Mouse (Mus musculus) liver, embryonic 14.5 days (tissue): ENCODE measurements around the gene Mrrf.

Experiments
- CTCF ChIP-seq: IDR thresholded peaks from 2 replicates; pipeline ENCODE4 v1.5.1; 2016; ENCODE audit warnings: antibody characterized with exemption, low read depth, control low read depth
- EP300 ChIP-seq: IDR thresholded peaks from 2 replicates; pipeline ENCODE4 v1.6.1; 2016; ENCODE audit warnings: antibody characterized with exemption, low read depth

DNA sequence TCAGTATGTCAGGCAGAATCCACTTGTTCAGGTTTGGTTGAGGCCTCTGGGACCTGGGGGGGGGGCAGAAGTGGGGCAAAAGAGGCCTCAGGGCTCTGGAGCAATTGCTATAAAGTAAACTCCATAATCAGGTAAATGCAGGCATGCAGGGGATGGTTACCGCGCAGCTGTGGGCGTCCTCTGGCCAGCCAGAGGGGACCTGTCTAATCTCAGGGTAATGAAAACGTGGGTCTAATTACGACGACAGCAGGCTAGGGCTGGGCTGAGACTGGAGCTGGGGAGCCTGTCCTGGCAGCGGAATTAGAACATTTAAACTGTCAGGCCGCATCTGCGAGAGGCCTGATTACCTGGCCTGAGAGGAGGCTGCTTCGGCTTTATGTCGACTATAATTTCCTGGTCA lies 70.9 kb downstream of the Mrrf start:
- TF ChIP-seq EP300: no peak
- no peak for TF ChIP-seq CTCF
